Mouse (Mus musculus) kidney, adult 18-20 months (tissue): ENCODE data around the gene Orm2.

Experiments used
- DNase-seq: peaks from one replicate; pipeline ENCODE4 v3.0.0; 2021

The Orm2 gene

GRCm38 (mm10) chr4:63382676-63383369, 20.6 kb downstream of the Orm2 start:
- DNase-seq: no peak

DNA sequence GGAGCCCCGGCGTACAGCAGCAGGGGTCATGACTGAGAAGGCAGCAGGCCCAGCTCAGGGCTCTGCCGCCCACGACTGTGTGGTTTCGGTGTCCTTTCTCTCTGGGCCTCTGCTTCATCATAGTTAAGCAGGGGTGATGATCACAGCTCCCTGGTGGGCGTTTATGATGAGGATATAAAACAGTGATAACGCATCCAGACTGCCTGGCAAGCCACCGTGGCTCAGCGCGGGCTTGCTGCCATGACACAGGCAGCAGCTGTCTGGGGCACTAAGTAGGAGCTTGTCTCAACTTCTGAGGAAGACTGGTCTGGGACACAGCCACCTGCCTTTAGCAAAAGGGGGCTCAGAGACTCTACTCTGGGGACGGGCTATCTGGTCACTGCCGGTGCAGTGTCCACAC, 21.2 kb downstream of the Orm2 start:
- no peak for DNase-seq

DNA sequence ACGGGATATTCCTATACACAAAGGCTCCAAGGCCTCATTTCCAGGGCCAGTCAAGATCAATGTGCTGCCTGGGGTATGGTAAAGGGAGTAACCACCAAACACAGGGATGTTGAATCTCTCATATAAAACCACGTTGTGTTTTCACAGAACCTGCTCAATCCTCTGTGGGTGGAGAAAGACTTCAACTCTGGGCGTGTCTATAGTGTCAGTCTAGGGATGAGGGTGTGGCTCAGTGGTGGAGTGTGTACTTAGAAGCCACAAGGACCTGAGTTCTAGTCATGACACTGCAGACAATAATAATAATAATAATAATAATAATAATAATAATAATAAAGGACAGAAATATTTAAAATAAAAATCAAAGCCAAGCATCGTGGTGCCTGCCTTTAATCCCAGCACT, 22.0 kb downstream of the Orm2 start:
- no peak for DNase-seq

DNA sequence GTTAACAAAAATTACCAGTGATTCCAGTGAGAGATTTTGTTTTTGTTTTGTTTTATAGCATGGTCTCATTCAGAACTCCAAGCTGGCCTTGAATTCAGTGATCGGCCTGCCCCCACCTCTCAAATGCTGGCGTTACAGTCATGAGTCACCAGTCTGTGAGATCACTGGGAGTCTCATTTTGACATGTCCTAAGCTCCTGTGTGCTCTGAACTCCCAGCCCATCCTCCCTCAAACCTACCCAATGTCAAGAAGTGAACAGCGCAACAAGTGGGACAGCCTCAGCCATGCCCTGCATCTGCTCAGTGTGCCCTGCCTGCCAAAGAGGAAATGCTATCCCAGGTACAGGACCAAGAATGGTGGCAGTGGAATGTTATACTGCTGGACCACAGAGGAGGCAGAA, 23.0 kb downstream of the Orm2 start:
- no peak for DNase-seq

- DNase-seq: no peak
Measured at GRCm38 (mm10) chr4:63385784-63386183, 23.5 kb downstream of the Orm2 start.

DNA sequence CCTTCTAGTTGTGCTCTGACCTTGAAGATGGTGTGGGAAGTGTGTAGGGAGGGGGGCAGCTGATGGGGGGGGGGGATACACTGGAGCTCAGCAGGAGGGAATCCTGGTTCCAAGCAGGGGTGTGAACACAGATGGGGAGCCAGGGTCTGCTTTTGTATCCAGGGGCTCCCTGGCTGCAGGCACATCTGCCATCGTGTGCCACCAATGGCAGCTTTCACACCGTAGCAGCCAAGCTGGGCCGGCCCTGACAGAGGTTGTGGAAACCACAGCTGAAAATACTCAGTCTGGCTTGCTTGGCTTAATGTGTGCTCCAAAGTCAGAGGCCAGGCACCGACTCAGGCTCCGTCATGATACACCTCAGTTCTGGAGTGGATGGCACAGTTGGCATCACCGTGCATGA, 25.8 kb downstream of the Orm2 start:
- no peak for DNase-seq

DNA sequence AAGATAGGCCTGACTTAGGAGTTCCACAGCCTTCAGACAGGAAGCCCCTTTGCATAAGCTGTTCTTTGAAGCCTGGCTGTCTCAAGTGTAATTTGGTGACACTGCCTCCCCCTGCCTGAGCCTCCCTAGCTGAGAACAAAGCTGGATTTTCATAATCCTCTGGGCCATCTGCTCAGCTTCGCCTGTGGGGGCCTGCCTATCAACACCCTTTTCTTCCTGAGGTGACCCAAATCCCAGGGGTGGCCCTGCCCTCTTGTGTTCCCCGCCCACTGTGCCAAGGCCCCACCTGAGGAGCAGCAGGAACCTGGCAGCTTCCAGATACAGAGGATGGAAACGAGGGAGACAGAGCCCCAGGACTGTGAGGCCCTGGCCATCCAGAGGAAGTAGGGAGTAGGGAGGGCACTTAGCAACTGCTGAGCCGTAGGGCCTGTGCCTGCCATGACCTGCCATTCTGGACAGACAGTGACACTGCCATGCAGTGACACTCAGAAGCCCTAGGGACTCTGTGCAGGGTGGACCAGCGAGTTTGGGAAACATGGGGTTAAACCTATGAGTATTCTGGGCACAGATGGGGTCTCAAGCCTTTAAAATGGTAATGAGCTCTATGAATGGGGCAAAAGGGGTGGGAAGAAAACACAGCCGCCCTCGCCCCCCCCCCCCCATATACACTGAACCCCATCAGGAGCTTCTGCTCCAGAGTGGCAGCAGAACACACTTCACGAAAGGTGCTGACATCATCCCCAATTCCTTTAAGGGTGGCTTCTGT, 27.1 kb downstream of the Orm2 start:
- no peak for DNase-seq

DNA sequence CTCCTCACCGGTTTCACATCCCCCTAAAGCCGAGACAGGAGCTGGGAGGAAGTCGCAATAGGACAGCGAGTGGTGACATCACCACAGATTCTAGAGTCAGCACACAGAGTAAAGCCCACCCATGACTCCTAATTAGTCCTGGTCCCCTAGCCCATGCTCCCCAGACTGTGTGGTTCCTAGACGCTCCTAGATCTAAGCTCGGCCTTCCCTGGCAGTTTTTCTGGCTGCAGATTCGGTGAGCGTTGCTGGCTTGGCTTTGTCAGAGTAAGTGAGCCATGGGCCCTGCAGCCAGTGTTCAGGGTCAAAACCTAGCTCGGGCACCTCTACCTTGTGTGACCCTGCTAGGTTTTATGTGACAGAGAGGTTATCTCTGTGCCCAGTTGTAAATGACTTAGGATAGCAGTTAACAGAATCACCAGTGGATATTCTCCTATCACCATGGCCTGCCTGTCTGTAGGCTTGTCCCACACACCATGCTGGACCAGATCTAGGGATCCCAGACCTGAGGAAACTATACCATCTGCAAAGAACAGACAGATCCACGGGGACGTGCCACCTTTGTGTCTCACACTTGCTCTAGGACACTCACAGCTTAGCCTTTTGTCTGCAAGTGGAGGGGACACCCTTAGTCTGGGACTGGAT, 27.8 kb downstream of the Orm2 start:
- DNase-seq: no peak

GRCm38 (mm10) chr4:63391322-63391721, 29.1 kb downstream of the Orm2 start:
- no peak for DNase-seq

DNA sequence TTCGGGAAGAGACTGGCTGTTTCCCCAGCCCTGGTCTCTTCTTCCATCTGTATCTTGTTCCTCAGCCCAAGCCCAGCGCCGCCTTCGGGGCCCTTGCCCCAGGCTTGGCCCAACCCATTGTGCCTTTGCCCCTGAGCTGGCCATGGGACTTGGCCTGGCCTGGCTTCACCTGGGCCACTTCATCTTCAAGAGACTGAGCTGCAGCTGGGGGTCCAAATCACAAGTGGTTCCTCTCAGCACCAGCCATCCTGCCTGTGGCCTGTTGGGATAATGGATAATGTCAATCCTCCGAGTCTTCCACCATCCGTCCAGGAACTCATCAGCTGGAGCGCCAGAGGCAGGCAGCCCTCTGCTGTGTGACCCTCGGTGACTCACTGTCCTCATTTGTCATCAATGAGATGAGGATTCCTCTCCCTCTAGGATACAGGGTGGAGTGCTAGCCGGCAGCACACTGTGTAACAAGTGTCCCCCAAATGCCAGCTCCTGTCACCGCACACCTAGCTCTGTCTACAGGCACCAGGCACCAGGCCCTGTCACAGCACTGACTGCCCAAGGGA, 35.8 kb downstream of the Orm2 start:
- no peak for DNase-seq

- DNase-seq: no peak
Measured at GRCm38 (mm10) chr4:63398854-63399609, 36.8 kb downstream of the Orm2 start.

GRCm38 (mm10) chr4:63399691-63400270, 37.5 kb downstream of the Orm2 start:
- DNase-seq: no peak

- DNase-seq: no peak
Measured at GRCm38 (mm10) chr4:63400541-63401306, 38.5 kb downstream of the Orm2 start.

DNA sequence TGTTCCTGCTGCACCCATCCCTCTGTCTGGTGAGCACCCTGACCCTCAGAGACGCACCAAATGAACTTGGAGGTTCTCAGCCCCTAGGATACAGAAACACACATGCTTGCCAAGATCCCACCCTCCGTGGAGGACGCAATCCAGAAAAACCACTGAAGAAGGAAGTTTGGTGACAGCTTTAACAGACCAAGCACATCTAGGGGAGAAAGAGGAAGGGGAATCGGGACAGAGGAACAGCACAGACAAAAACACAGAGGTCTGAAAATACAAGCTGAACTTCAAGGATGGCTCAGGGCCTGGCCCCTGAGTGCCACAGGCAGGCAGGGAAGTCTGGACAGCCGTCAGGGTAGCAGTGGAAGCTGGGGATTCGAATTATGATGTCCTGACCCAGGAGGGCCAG, 39.4 kb downstream of the Orm2 start:
- DNase-seq: no peak

DNA sequence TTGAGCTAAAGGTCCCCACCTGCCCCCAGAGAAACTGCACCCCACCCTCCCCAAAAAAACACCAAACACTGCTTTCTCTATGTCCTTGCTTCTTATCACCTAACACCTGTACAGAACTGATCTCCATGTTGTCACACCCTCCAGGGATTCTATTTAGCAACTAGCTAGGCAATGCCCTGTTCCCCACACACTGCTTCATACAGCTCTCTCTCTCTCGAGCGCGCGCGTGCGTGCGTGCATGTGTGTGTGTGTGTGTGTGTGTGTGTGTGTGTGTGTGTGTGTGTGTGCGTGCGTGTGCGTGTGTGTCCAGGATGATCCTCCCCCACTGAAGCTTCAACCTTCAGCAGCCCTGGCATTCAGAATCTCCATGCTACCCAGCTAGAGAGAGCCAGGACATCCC, 39.8 kb downstream of the Orm2 start:
- DNase-seq: no peak

GRCm38 (mm10) chr4:63402558-63402957, 40.3 kb downstream of the Orm2 start:
- DNase-seq: no peak

- DNase-seq: peak; percentile 87
Measured at GRCm38 (mm10) chr4:63403040-63403959, 41.1 kb downstream of the Orm2 start, which contains the start of gene Akna. Gene Akna, minus strand, starts transcription at chr4:63403354.

GRCm38 (mm10) chr4:63404205-63404604, 42.0 kb downstream of the Orm2 start:
- no peak for DNase-seq

- no peak for DNase-seq
Measured at GRCm38 (mm10) chr4:63405051-63405450, 42.8 kb downstream of the Orm2 start.

- no peak for DNase-seq
Measured at GRCm38 (mm10) chr4:63405683-63406082, 43.4 kb downstream of the Orm2 start.

DNA sequence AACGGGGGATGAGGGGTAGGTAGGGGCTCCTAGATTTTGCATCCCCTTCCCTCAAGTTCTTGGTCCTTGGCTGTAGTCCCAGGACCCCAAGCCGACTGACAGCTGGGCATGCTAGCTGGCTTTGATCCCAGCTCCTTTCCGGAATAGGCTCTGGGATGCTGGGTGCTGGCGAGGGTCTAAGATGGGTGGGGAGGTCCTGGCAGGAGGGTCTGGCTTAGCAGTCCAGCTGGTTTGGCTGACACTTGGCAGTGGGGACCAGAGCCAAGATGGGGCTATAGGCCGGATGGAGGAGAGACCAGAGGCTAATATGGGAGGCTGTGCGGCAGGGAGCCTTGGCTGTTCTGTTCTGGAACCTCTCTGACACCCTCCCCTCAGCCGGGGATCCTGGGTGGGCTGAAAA, 46.0 kb downstream of the Orm2 start:
- DNase-seq: no peak
